Mouse (Mus musculus): ENCODE measurements around the gene Bst1. TPM values are rescaled to one million over a fixed set of nuclear protein-coding genes. Genes with fewer than 3 reads are reported as not detected.

Bst1 gene
- total RNA-seq, 2 experiments from 2014 or later: not detected

GRCm38 (mm10) chr5:43848275-43848674 is 29.6 kb downstream of the Bst1 start:
- DNase-seq (ENCODE audit: low spot score in 2 of 2): no peak
- intact Hi-C loops (cut with DNase I): no loop called here

- intact Hi-C loops (cut with DNase I): no loop called here
- no peak for DNase-seq (ENCODE audit: low spot score in 2 of 2)
Measured at GRCm38 (mm10) chr5:43853096-43853867, 34.6 kb downstream of the Bst1 start.

GRCm38 (mm10) chr5:43853868-43854488 is 35.3 kb downstream of the Bst1 start:
- intact Hi-C loops (cut with DNase I): no loop called here

GRCm38 (mm10) chr5:43855769-43856168 is 37.1 kb downstream of the Bst1 start:
- intact Hi-C loops (cut with DNase I): no loop called here
- no peak for DNase-seq (ENCODE audit: low spot score in 2 of 2)

More at GRCm38 (mm10) chr5:43853868-43854488, 35.3 kb downstream of the Bst1 start:
- no peak for DNase-seq (ENCODE audit: low spot score in 2 of 2)

GRCm38 (mm10) chr5:43859663-43860062 is 41.0 kb downstream of the Bst1 start:
- intact Hi-C loops (cut with DNase I): no loop called here
- no peak for DNase-seq (ENCODE audit: low spot score in 2 of 2)

GRCm38 (mm10) chr5:43860096-43860495 is 41.4 kb downstream of the Bst1 start:
- no peak for DNase-seq (ENCODE audit: low spot score in 2 of 2)
- intact Hi-C loops (cut with DNase I): no loop called here

- no peak for DNase-seq (ENCODE audit: low spot score in 2 of 2)
- intact Hi-C loops (cut with DNase I): no loop called here
Measured at GRCm38 (mm10) chr5:43860670-43861431, 42.2 kb downstream of the Bst1 start.

GRCm38 (mm10) chr5:43863642-43864041 is 45.0 kb downstream of the Bst1 start:
- intact Hi-C loops (cut with DNase I): no loop called here
- no peak for DNase-seq (ENCODE audit: low spot score in 2 of 2)

- DNase-seq (ENCODE audit: low spot score in 2 of 2): no peak
Measured at GRCm38 (mm10) chr5:43865316-43865715, 46.6 kb downstream of the Bst1 start.

GRCm38 (mm10) chr5:43868253-43868652 is 49.6 kb downstream of the Bst1 start, which contains the start of gene Cd38:
TSS of gene Cd38 (plus strand) at chr5:43868553.
- DNase-seq (ENCODE audit: low spot score in 2 of 2): no peak
- intact Hi-C loops (cut with DNase I): no loop called here

More at GRCm38 (mm10) chr5:43865316-43865715, 46.6 kb downstream of the Bst1 start:
- intact Hi-C loops (cut with DNase I): no loop called here

- DNase-seq (ENCODE audit: low spot score in 2 of 2): peak; percentile 17 to 19
- intact Hi-C loops (cut with DNase I): no loop called here
Measured at GRCm38 (mm10) chr5:43868711-43869600, 50.3 kb downstream of the Bst1 start.

- intact Hi-C loops (cut with DNase I): no loop called here
- no peak for DNase-seq (ENCODE audit: low spot score in 2 of 2)
Measured at GRCm38 (mm10) chr5:43871845-43872244, 53.2 kb downstream of the Bst1 start.

- DNase-seq (ENCODE audit: low spot score in 2 of 2): no peak
Measured at GRCm38 (mm10) chr5:43872652-43873051, 54.0 kb downstream of the Bst1 start.

GRCm38 (mm10) chr5:43882034-43882433 is 63.3 kb downstream of the Bst1 start:
- intact Hi-C loops (cut with DNase I): no loop called here
- no peak for DNase-seq (ENCODE audit: low spot score in 2 of 2)

More at GRCm38 (mm10) chr5:43872652-43873051, 54.0 kb downstream of the Bst1 start:
- intact Hi-C loops (cut with DNase I): no loop called here

GRCm38 (mm10) chr5:43885060-43885820 is 66.6 kb downstream of the Bst1 start:
- intact Hi-C loops (cut with DNase I): no loop called here
- DNase-seq (ENCODE audit: low spot score in 2 of 2): no peak

- peak in 1 of 2 experiments; percentile 33 for DNase-seq (ENCODE audit: low spot score in 2 of 2)
- intact Hi-C loops (cut with DNase I): loop anchor here (5.0 kb wide), 3 partner anchors 50 to 380 kb away; no protein-coding TSS in a partner anchor
Measured at GRCm38 (mm10) chr5:43892386-43892785, 73.7 kb downstream of the Bst1 start.

All from left cerebral cortex, postnatal 36 days (tissue).